Mouse (Mus musculus): ENCODE results near the gene Ppp1r10. TPM values are rescaled to one million over a fixed set of nuclear protein-coding genes. Genes with fewer than 3 reads are reported as not detected.

The Ppp1r10 gene
- polyA plus RNA-seq, 1 experiment: 33.1 TPM

- Histone ChIP-seq H3K36me3 (ENCODE audit: control insufficient read depth, insufficient read depth) (peaks cover 64% of the 10 kb centered on the region), H3K4me3 (ENCODE audit: insufficient read depth, poor library complexity, severe bottlenecking) (peak overlapping the region; percentile 88), H3K79me3 (ENCODE audit: low read depth) (peaks cover 57% of the 10 kb centered on the region), H3K79me2 (ENCODE audit: control insufficient read depth, insufficient read depth) (peaks cover 86% of the 10 kb centered on the region), H3K27me3 (ENCODE audit: control insufficient read depth, insufficient read depth, insufficient read length) (no peaks in the 10 kb centered on the region), H3ac (ENCODE audit: control insufficient read depth, insufficient read length, low read depth) (peak overlapping the region; percentile 82)
- TF ChIP-seq MYOG (IDR thresholded peaks at IDR 0.05; ENCODE audit: control insufficient read depth, extremely low read depth, insufficient read length) (no peak), CTCF (IDR thresholded peaks at IDR 0.05; ENCODE audit: control insufficient read depth, insufficient read depth, insufficient read length) (no peak), MYOD1 (IDR thresholded peaks at IDR 0.05; ENCODE audit: control insufficient read depth, insufficient read length, low read depth) (no peak), FOSL1 (IDR thresholded peaks at IDR 0.05; ENCODE audit: insufficient read depth, low read length, poor library complexity, severe bottlenecking) (no peak), CEBPB (IDR thresholded peaks at IDR 0.05; ENCODE audit: low read depth) (no peak), MAX (IDR thresholded peaks at IDR 0.05) (no peak), USF1 (IDR thresholded peaks at IDR 0.05; ENCODE audit: low read depth) (no peak)
Measured at GRCm38 (mm10) chr17:35917463-35918251, 1.4 kb downstream of the Ppp1r10 start.

GRCm38 (mm10) chr17:35918276-35919059, 2.2 kb downstream of the Ppp1r10 start:
- TF ChIP-seq MYOD1 (IDR thresholded peaks at IDR 0.05; ENCODE audit: control insufficient read depth, insufficient read length, low read depth) (no peak), MYOG (IDR thresholded peaks at IDR 0.05; ENCODE audit: control insufficient read depth, extremely low read depth, insufficient read length) (no peak), USF1 (IDR thresholded peaks at IDR 0.05; ENCODE audit: low read depth) (no peak), CEBPB (IDR thresholded peaks at IDR 0.05; ENCODE audit: low read depth) (no peak), FOSL1 (IDR thresholded peaks at IDR 0.05; ENCODE audit: insufficient read depth, low read length, poor library complexity, severe bottlenecking) (no peak), CTCF (IDR thresholded peaks at IDR 0.05; ENCODE audit: control insufficient read depth, insufficient read depth, insufficient read length) (no peak), MAX (IDR thresholded peaks at IDR 0.05) (no peak)
- Histone ChIP-seq H3K79me2 (ENCODE audit: control insufficient read depth, insufficient read depth) (peaks cover 78% of the 10 kb centered on the region), H3ac (ENCODE audit: control insufficient read depth, insufficient read length, low read depth) (peak overlapping the region; percentile 67), H3K36me3 (ENCODE audit: control insufficient read depth, insufficient read depth) (peaks cover 64% of the 10 kb centered on the region), H3K79me3 (ENCODE audit: low read depth) (peaks cover 52% of the 10 kb centered on the region), H3K27me3 (ENCODE audit: control insufficient read depth, insufficient read depth, insufficient read length) (no peaks in the 10 kb centered on the region), H3K4me3 (ENCODE audit: insufficient read depth, poor library complexity, severe bottlenecking) (peak overlapping the region; percentile 88)

- H3K36me3 ChIP-seq (ENCODE audit: control insufficient read depth, insufficient read depth): peaks cover 64% of the 10 kb centered on the region
- TF ChIP-seq FOSL1 (IDR thresholded peaks at IDR 0.05; ENCODE audit: insufficient read depth, low read length, poor library complexity, severe bottlenecking) (no peak), CTCF (IDR thresholded peaks at IDR 0.05; ENCODE audit: control insufficient read depth, insufficient read depth, insufficient read length) (no peak), CEBPB (IDR thresholded peaks at IDR 0.05; ENCODE audit: low read depth) (peak; percentile 80), MYOD1 (IDR thresholded peaks at IDR 0.05; ENCODE audit: control insufficient read depth, insufficient read length, low read depth) (peak; percentile 37), MYOG (IDR thresholded peaks at IDR 0.05; ENCODE audit: control insufficient read depth, extremely low read depth, insufficient read length) (no peak), MAX (IDR thresholded peaks at IDR 0.05) (no peak), USF1 (IDR thresholded peaks at IDR 0.05; ENCODE audit: low read depth) (no peak)
Measured at GRCm38 (mm10) chr17:35919060-35919715, 3.0 kb downstream of the Ppp1r10 start.

GRCm38 (mm10) chr17:35919864-35920301, 3.6 kb downstream of the Ppp1r10 start:
- Histone ChIP-seq H3K27me3 (ENCODE audit: control insufficient read depth, insufficient read depth, insufficient read length) (no peaks in the 10 kb centered on the region), H3K79me2 (ENCODE audit: control insufficient read depth, insufficient read depth) (peaks cover 64% of the 10 kb centered on the region), H3ac (ENCODE audit: control insufficient read depth, insufficient read length, low read depth) (no peak overlapping the region), H3K36me3 (ENCODE audit: control insufficient read depth, insufficient read depth) (peaks cover 65% of the 10 kb centered on the region), H3K4me3 (ENCODE audit: insufficient read depth, poor library complexity, severe bottlenecking) (no peak overlapping the region), H3K79me3 (ENCODE audit: low read depth) (peaks cover 43% of the 10 kb centered on the region)
- TF ChIP-seq USF1 (IDR thresholded peaks at IDR 0.05; ENCODE audit: low read depth): no peak

More at GRCm38 (mm10) chr17:35919060-35919715, 3.0 kb downstream of the Ppp1r10 start:
- peak overlapping the region; percentile 25 for H3ac ChIP-seq (ENCODE audit: control insufficient read depth, insufficient read length, low read depth)
- no peaks in the 10 kb centered on the region for H3K27me3 ChIP-seq (ENCODE audit: control insufficient read depth, insufficient read depth, insufficient read length)
- peak overlapping the region; percentile 88 for H3K4me3 ChIP-seq (ENCODE audit: insufficient read depth, poor library complexity, severe bottlenecking)
- H3K79me3 ChIP-seq (ENCODE audit: low read depth): peaks cover 49% of the 10 kb centered on the region
- peaks cover 71% of the 10 kb centered on the region for H3K79me2 ChIP-seq (ENCODE audit: control insufficient read depth, insufficient read depth)

GRCm38 (mm10) chr17:35920384-35920783, 4.2 kb downstream of the Ppp1r10 start:
- peaks cover 59% of the 10 kb centered on the region for H3K79me2 ChIP-seq (ENCODE audit: control insufficient read depth, insufficient read depth)
- H3K79me3 ChIP-seq (ENCODE audit: low read depth): peaks cover 38% of the 10 kb centered on the region
- no peak overlapping the region for H3ac ChIP-seq (ENCODE audit: control insufficient read depth, insufficient read length, low read depth)
- no peaks in the 10 kb centered on the region for H3K27me3 ChIP-seq (ENCODE audit: control insufficient read depth, insufficient read depth, insufficient read length)
- peaks cover 70% of the 10 kb centered on the region for H3K36me3 ChIP-seq (ENCODE audit: control insufficient read depth, insufficient read depth)
- TF ChIP-seq CEBPB (IDR thresholded peaks at IDR 0.05; ENCODE audit: low read depth): no peak
- no peak for TF ChIP-seq CTCF (IDR thresholded peaks at IDR 0.05; ENCODE audit: control insufficient read depth, insufficient read depth, insufficient read length)
- no peak for TF ChIP-seq MAX (IDR thresholded peaks at IDR 0.05)
- no peak for TF ChIP-seq FOSL1 (IDR thresholded peaks at IDR 0.05; ENCODE audit: insufficient read depth, low read length, poor library complexity, severe bottlenecking)
- TF ChIP-seq USF1 (IDR thresholded peaks at IDR 0.05; ENCODE audit: low read depth): no peak
- TF ChIP-seq MYOG (IDR thresholded peaks at IDR 0.05; ENCODE audit: control insufficient read depth, extremely low read depth, insufficient read length): no peak
- TF ChIP-seq MYOD1 (IDR thresholded peaks at IDR 0.05; ENCODE audit: control insufficient read depth, insufficient read length, low read depth): no peak
- no peak overlapping the region for H3K4me3 ChIP-seq (ENCODE audit: insufficient read depth, poor library complexity, severe bottlenecking)
